Mouse (Mus musculus): ENCODE measurements around the gene Gm9936.

DNA sequence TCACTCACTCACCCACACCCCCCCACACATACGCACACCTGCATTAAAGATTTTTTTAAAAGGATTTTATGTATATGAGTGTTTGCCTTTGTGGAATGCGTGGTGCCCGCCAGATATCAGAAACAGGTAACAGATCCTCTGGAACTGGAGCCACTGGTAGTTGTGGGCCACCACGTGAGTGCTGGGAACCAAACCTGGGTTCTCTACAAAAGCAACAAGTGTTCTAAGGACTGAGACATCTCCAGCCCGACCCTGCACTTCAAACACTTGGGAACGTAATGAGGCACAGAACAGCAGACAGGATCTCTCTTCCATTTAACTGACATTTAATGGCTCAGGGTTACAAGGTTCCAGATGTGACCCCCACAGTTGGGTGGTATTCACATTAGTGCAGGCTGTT, 50.6 kb downstream of the Gm9936 start:
- no peak for TF ChIP-seq CTCF (IDR thresholded peaks at IDR 0.05; ENCODE audit: extremely low read depth, insufficient read length, insufficient replicate concordance, low read depth, low read length)
- no peak for TF ChIP-seq POLR2A (IDR thresholded peaks at IDR 0.05; ENCODE audit: low read depth, low read length)
